Mouse (Mus musculus) liver, embryonic 14.5 days (tissue): ENCODE measurements around the gene Drd1.

ENCODE experiments used
- CTCF ChIP-seq: IDR thresholded peaks from 2 replicates; pipeline ENCODE4 v1.5.1; 2016; ENCODE audit warnings: antibody characterized with exemption, low read depth, control low read depth
- EP300 ChIP-seq: IDR thresholded peaks from 2 replicates; pipeline ENCODE4 v1.6.1; 2016; ENCODE audit warnings: antibody characterized with exemption, low read depth

- TF ChIP-seq CTCF (no peak), EP300 (no peak)
Measured at GRCm38 (mm10) chr13:54008716-54009115, 46.8 kb downstream of the Drd1 start.
